Mouse (Mus musculus): Measurements from ENCODE around the gene Tex44. TPM values are rescaled to one million over a fixed set of nuclear protein-coding genes. Genes with fewer than 3 reads are reported as not detected.

Gene Tex44
- not detected for total RNA-seq (2023)

DNA sequence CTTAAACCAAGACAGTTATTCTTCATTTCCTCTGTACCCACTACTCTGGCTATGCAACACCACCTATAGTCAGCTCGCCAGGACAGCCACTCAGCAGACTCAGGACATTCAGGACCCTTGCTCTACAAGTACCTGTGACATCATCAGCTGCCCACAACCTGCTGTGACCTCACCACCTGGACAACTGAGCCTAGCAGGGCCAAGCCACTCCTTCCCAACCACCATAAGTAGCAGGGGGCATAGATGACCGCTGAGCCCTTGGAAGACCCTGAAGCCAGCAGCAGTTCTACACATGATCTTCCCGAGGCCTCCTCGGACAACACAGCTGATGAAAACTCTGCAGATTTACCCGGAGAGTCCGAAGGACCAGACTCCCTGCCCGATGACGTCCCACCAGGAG, at the start of gene Tex44, which contains the start of gene Nmur1:
Gene Tex44, plus strand, starts transcription at position 202 of the 400 bp plus-strand sequence.
Gene Nmur1, minus strand, starts transcription at position 101 of the 400 bp plus-strand sequence.

Other genes starting within 250 kb of the Tex44 start
- gene B3gnt7, start 123.5 kb upstream of the Tex44 start, total RNA-seq (2023): 0.52 TPM
- 502 TPM for gene Ncl, start 66.9 kb upstream of the Tex44 start, total RNA-seq (2023)
- gene Nmur1, start 101 bp upstream of the Tex44 start, total RNA-seq (2023): not detected
- 1,380 TPM for gene Ptma, start 100.4 kb downstream of the Tex44 start, total RNA-seq (2023)
- 20.1 TPM for gene Pde6d, start 156.3 kb downstream of the Tex44 start, total RNA-seq (2023)
- 10.7 TPM for gene Cops7b, start 156.6 kb downstream of the Tex44 start, total RNA-seq (2023)
- not detected for gene Nppc, start 244.2 kb downstream of the Tex44 start, total RNA-seq (2023)